Mouse (Mus musculus) cortical plate, adult 2 months (tissue): ENCODE measurements around the gene Arrdc1. TPM values are rescaled to one million over a fixed set of nuclear protein-coding genes. Genes with fewer than 3 reads are reported as not detected.

Source experiments
- H3K27ac ChIP-seq: fragments of 200-500 bp; 2 replicates; pipeline ENCODE4 v1.5.1; 2012; ENCODE audit warnings: low read length, control low read depth, inconsistent platforms; ENCODE audit not compliant: insufficient read depth
- H3K4me1 ChIP-seq: fragments of 200-500 bp; 2 replicates; pipeline ENCODE4 v1.6.1; 2011; ENCODE audit warnings: low read length; ENCODE audit not compliant: control insufficient read depth, insufficient read depth
- H3K4me3 ChIP-seq: fragments of 200-500 bp; 2 replicates; pipeline ENCODE4 v1.5.1; 2011; ENCODE audit warnings: mild to moderate bottlenecking, low read length, control low read depth; ENCODE audit not compliant: insufficient read depth
- CTCF ChIP-seq: fragments of 200-500 bp; IDR thresholded peaks from 2 replicates; pipeline ENCODE4 v1.5.1; 2011; ENCODE audit warnings: mild to moderate bottlenecking, control low read depth, low read length; ENCODE audit not compliant: insufficient read depth; ENCODE audit errors: extremely low read depth
- POLR2A ChIP-seq: fragments of 200-500 bp; IDR thresholded peaks from 2 replicates; pipeline ENCODE4 v1.6.1; 2011; ENCODE audit warnings: mild to moderate bottlenecking, low read length, control low read depth; ENCODE audit not compliant: insufficient read depth; ENCODE audit errors: extremely low read depth
- polyA plus RNA-seq: library from polyadenylated mRNA; depleted of rRNA; stranded (reverse); fragments of >200 nt; gene quantifications from 2 replicates; pipeline ENCODE4 v1.2.3, GENCODE M21; 2012; rRNA removed

The Arrdc1 gene
- polyA plus RNA-seq, 1 experiment: 40.4 TPM

GRCm38 (mm10) chr2:24901055-24901454 is 34.0 kb downstream of the Arrdc1 start:
- H3K27ac ChIP-seq: no peak overlapping the region
- no peak for TF ChIP-seq CTCF
- TF ChIP-seq POLR2A: no peak
- H3K4me3 ChIP-seq: no peak overlapping the region
- H3K4me1 ChIP-seq: peaks cover 4% of the 10 kb centered on the region; the same call in 1 of the 2 replicates

GRCm38 (mm10) chr2:24899292-24899691 is 35.8 kb downstream of the Arrdc1 start:
- TF ChIP-seq POLR2A (no peak), CTCF (no peak)
- Histone ChIP-seq H3K4me1 (no peaks in the 10 kb centered on the region; the same call in 1 of the 2 replicates), H3K4me3 (no peak overlapping the region), H3K27ac (no peak overlapping the region)

- no peak overlapping the region for H3K4me3 ChIP-seq
- TF ChIP-seq POLR2A (no peak), CTCF (no peak)
- no peak overlapping the region for H3K27ac ChIP-seq
- H3K4me1 ChIP-seq: no peaks in the 10 kb centered on the region; the same call in 1 of the 2 replicates
These were observed 38.3 kb downstream of the Arrdc1 start for GRCm38 (mm10) chr2:24896761-24897160.

- H3K4me1 ChIP-seq: peaks cover 5% of the 10 kb centered on the region; the same call in 1 of the 2 replicates
- no peak overlapping the region for H3K27ac ChIP-seq
- H3K4me3 ChIP-seq: no peak overlapping the region
- TF ChIP-seq POLR2A (no peak), CTCF (no peak)
These were observed 40.8 kb downstream of the Arrdc1 start for GRCm38 (mm10) chr2:24894211-24894610.

GRCm38 (mm10) chr2:24892318-24892717 is 42.7 kb downstream of the Arrdc1 start:
- no peak overlapping the region for H3K4me3 ChIP-seq
- no peak overlapping the region for H3K27ac ChIP-seq
- peaks cover 5% of the 10 kb centered on the region; the same call in 1 of the 2 replicates for H3K4me1 ChIP-seq
- TF ChIP-seq CTCF: no peak
- TF ChIP-seq POLR2A: no peak

GRCm38 (mm10) chr2:24890541-24891447 is 44.3 kb downstream of the Arrdc1 start:
- no peak for TF ChIP-seq POLR2A
- TF ChIP-seq CTCF: no peak
- Histone ChIP-seq H3K27ac (no peak overlapping the region), H3K4me1 (peaks cover 5% of the 10 kb centered on the region), H3K4me3 (no peak overlapping the region)

GRCm38 (mm10) chr2:24888895-24889294 is 46.2 kb downstream of the Arrdc1 start:
- H3K27ac ChIP-seq: no peak overlapping the region
- no peak overlapping the region for H3K4me3 ChIP-seq
- no peak for TF ChIP-seq POLR2A
- TF ChIP-seq CTCF: no peak
- peaks cover 7% of the 10 kb centered on the region for H3K4me1 ChIP-seq

- no peak overlapping the region for H3K27ac ChIP-seq
- H3K4me1 ChIP-seq: peaks cover 2% of the 10 kb centered on the region; the same call in 1 of the 2 replicates
- TF ChIP-seq POLR2A: no peak
- TF ChIP-seq CTCF: no peak
- no peak overlapping the region for H3K4me3 ChIP-seq
These were observed 54.4 kb downstream of the Arrdc1 start for GRCm38 (mm10) chr2:24880686-24881085.

Other genes starting within 250 kb of the Arrdc1 start
- 60.0 and 66.4 TPM in 2 replicates for gene Cacna1b, start 172.1 kb downstream of the Arrdc1 start, polyA plus RNA-seq
- 52.6 and 57.5 TPM in 2 replicates for gene Ehmt1, start 15.6 kb downstream of the Arrdc1 start, polyA plus RNA-seq
- gene Zmynd19, start 14.5 kb upstream of the Arrdc1 start, polyA plus RNA-seq: 21.4 and 21.6 TPM in 2 replicates
- 34.6 and 37.3 TPM in 2 replicates for gene Dph7, start 27.1 kb upstream of the Arrdc1 start, polyA plus RNA-seq
- gene Mrpl41, start 39.8 kb upstream of the Arrdc1 start, polyA plus RNA-seq: 137 TPM in 2 replicates
- 20.1 and 22.5 TPM in 2 replicates for gene Pnpla7, start 40.8 kb upstream of the Arrdc1 start, polyA plus RNA-seq
- gene Nsmf, start 119.1 kb upstream of the Arrdc1 start, polyA plus RNA-seq: 724 and 838 TPM in 2 replicates
- not detected in 2 replicates for gene Entpd8, start 145.1 kb upstream of the Arrdc1 start, polyA plus RNA-seq
- not detected in 2 replicates for gene Noxa1, start 159.9 kb upstream of the Arrdc1 start, polyA plus RNA-seq
- 22.1 and 24.2 TPM in 2 replicates for gene Nrarp, start 245.5 kb upstream of the Arrdc1 start, polyA plus RNA-seq